Mouse (Mus musculus): ENCODE data around the gene Aldh1l2. TPM values are rescaled to one million over a fixed set of nuclear protein-coding genes. Genes with fewer than 3 reads are reported as not detected.
"Not testable (repeated sequence)": the region's sequence is repeated elsewhere in the genome, so short reads cannot be mapped to it uniquely, and the experiment has no call there.

Gene Aldh1l2
- polyA plus RNA-seq (2017; shearing (Covaris generic)), result not detected

- ATAC-seq, result peak; percentile 65
Measured at GRCm38 (mm10) chr10:83533910-83534283, at the start of gene Aldh1l2. Gene Aldh1l2, minus strand, starts transcription at chr10:83534140.

- ATAC-seq, result no peak
Measured at GRCm38 (mm10) chr10:83565449-83566441, 31.8 kb upstream of the Aldh1l2 start.

GRCm38 (mm10) chr10:83563005-83563404 is 29.1 kb upstream of the Aldh1l2 start:
- ATAC-seq, result no peak

GRCm38 (mm10) chr10:83545341-83545740 is 11.4 kb upstream of the Aldh1l2 start:
- no peak for ATAC-seq

GRCm38 (mm10) chr10:83544103-83544479 is 10.2 kb upstream of the Aldh1l2 start:
- ATAC-seq, result peak; percentile 55

GRCm38 (mm10) chr10:83543439-83544102 is 9.6 kb upstream of the Aldh1l2 start, which contains the start of gene Washc4:
Gene Washc4, plus strand, starts transcription at chr10:83543752.
- ATAC-seq, result peak; percentile 87

- no peak for ATAC-seq
Measured at GRCm38 (mm10) chr10:83542241-83542640, 8.3 kb upstream of the Aldh1l2 start.

- no peak for ATAC-seq
Measured at GRCm38 (mm10) chr10:83540092-83540491, 6.2 kb upstream of the Aldh1l2 start.

- no peak for ATAC-seq
Measured at GRCm38 (mm10) chr10:83539311-83539980, 5.5 kb upstream of the Aldh1l2 start.

- ATAC-seq, result no peak
Measured at GRCm38 (mm10) chr10:83536436-83536835, 2.5 kb upstream of the Aldh1l2 start.

- ATAC-seq, result peak; percentile 36
Measured at GRCm38 (mm10) chr10:83533258-83533909, 556 bp downstream of the Aldh1l2 start.

GRCm38 (mm10) chr10:83530384-83530967 is 3.5 kb downstream of the Aldh1l2 start:
- ATAC-seq, result no peak

- not testable (repeated sequence) for ATAC-seq
Measured at GRCm38 (mm10) chr10:83524238-83524637, 9.7 kb downstream of the Aldh1l2 start.

GRCm38 (mm10) chr10:83520990-83521389 is 12.9 kb downstream of the Aldh1l2 start:
- ATAC-seq, result no peak

- ATAC-seq, result no peak
Measured at GRCm38 (mm10) chr10:83513736-83514135, 20.2 kb downstream of the Aldh1l2 start.

GRCm38 (mm10) chr10:83511304-83511703 is 22.6 kb downstream of the Aldh1l2 start:
- no peak for ATAC-seq

- ATAC-seq, result no peak
Measured at GRCm38 (mm10) chr10:83508962-83509660, 24.8 kb downstream of the Aldh1l2 start.

GRCm38 (mm10) chr10:83497321-83497720 is 36.6 kb downstream of the Aldh1l2 start:
- ATAC-seq, result no peak

- no peak for ATAC-seq
Measured at GRCm38 (mm10) chr10:83490506-83490905, 43.4 kb downstream of the Aldh1l2 start.

- no peak for ATAC-seq
Measured at GRCm38 (mm10) chr10:83477286-83477685, 56.7 kb downstream of the Aldh1l2 start.

GRCm38 (mm10) chr10:83475226-83475625 is 58.7 kb downstream of the Aldh1l2 start:
- ATAC-seq, result no peak
